Mouse (Mus musculus): ENCODE results near the gene Adamts16.

The Adamts16 gene

GRCm38 (mm10) chr13:70832593-70833138, 8.9 kb downstream of the Adamts16 start:
- no peak for DNase-seq (ENCODE audit: low read depth, low spot score)

- no peak for DNase-seq (ENCODE audit: low read depth, low spot score)
These were observed 10.6 kb downstream of the Adamts16 start for GRCm38 (mm10) chr13:70831041-70831440.

GRCm38 (mm10) chr13:70827507-70827906, 14.1 kb downstream of the Adamts16 start:
- DNase-seq (ENCODE audit: low read depth, low spot score) = no peak

- DNase-seq (ENCODE audit: low read depth, low spot score) = no peak
These were observed 16.3 kb downstream of the Adamts16 start for GRCm38 (mm10) chr13:70825265-70825664.

GRCm38 (mm10) chr13:70823757-70824156, 17.9 kb downstream of the Adamts16 start:
- DNase-seq (ENCODE audit: low read depth, low spot score) = no peak

- DNase-seq (ENCODE audit: low read depth, low spot score) = no peak
These were observed 22.6 kb downstream of the Adamts16 start for GRCm38 (mm10) chr13:70818982-70819381.

GRCm38 (mm10) chr13:70814423-70814822, 27.2 kb downstream of the Adamts16 start:
- no peak for DNase-seq (ENCODE audit: low read depth, low spot score)

- DNase-seq (ENCODE audit: low read depth, low spot score) = no peak
These were observed 36.1 kb downstream of the Adamts16 start for GRCm38 (mm10) chr13:70805506-70805905.

GRCm38 (mm10) chr13:70802849-70803248, 38.8 kb downstream of the Adamts16 start:
- no peak for DNase-seq (ENCODE audit: low read depth, low spot score)

- no peak for DNase-seq (ENCODE audit: low read depth, low spot score)
These were observed 42.3 kb downstream of the Adamts16 start for GRCm38 (mm10) chr13:70799322-70799721.

- DNase-seq (ENCODE audit: low read depth, low spot score) = no peak
These were observed 43.2 kb downstream of the Adamts16 start for GRCm38 (mm10) chr13:70798396-70798795.

GRCm38 (mm10) chr13:70794074-70794572, 47.5 kb downstream of the Adamts16 start:
- no peak for DNase-seq (ENCODE audit: low read depth, low spot score)

- DNase-seq (ENCODE audit: low read depth, low spot score) = no peak
These were observed 48.0 kb downstream of the Adamts16 start for GRCm38 (mm10) chr13:70793660-70794059.

- no peak for DNase-seq (ENCODE audit: low read depth, low spot score)
These were observed 48.7 kb downstream of the Adamts16 start for GRCm38 (mm10) chr13:70792950-70793349.

GRCm38 (mm10) chr13:70789806-70790205, 51.8 kb downstream of the Adamts16 start:
- DNase-seq (ENCODE audit: low read depth, low spot score) = no peak

GRCm38 (mm10) chr13:70789022-70789421, 52.6 kb downstream of the Adamts16 start:
- no peak for DNase-seq (ENCODE audit: low read depth, low spot score)

- DNase-seq (ENCODE audit: low read depth, low spot score) = no peak
These were observed 56.5 kb downstream of the Adamts16 start for GRCm38 (mm10) chr13:70785078-70785477.

- DNase-seq (ENCODE audit: low read depth, low spot score) = no peak
These were observed 57.5 kb downstream of the Adamts16 start for GRCm38 (mm10) chr13:70784126-70784525.

GRCm38 (mm10) chr13:70779781-70780180, 61.8 kb downstream of the Adamts16 start:
- no peak for DNase-seq (ENCODE audit: low read depth, low spot score)

GRCm38 (mm10) chr13:70778872-70779554, 62.6 kb downstream of the Adamts16 start:
- DNase-seq (ENCODE audit: low read depth, low spot score) = no peak

GRCm38 (mm10) chr13:70771100-70771499, 70.5 kb downstream of the Adamts16 start:
- DNase-seq (ENCODE audit: low read depth, low spot score) = no peak

GRCm38 (mm10) chr13:70769156-70769555, 72.5 kb downstream of the Adamts16 start:
- no peak for DNase-seq (ENCODE audit: low read depth, low spot score)

GRCm38 (mm10) chr13:70767462-70767861, 74.1 kb downstream of the Adamts16 start:
- no peak for DNase-seq (ENCODE audit: low read depth, low spot score)
